Mouse (Mus musculus): ENCODE measurements around the gene Erc2. TPM values are rescaled to one million over a fixed set of nuclear protein-coding genes. Genes with fewer than 3 reads are reported as not detected.
"Not testable (repeated sequence)": the region's sequence is repeated elsewhere in the genome, so short reads cannot be mapped to it uniquely, and the experiment has no call there.

Erc2 gene
- total and polyA plus RNA-seq, 2 experiments from 2014 or later, result 0.11 to 1.7 TPM

DNA sequence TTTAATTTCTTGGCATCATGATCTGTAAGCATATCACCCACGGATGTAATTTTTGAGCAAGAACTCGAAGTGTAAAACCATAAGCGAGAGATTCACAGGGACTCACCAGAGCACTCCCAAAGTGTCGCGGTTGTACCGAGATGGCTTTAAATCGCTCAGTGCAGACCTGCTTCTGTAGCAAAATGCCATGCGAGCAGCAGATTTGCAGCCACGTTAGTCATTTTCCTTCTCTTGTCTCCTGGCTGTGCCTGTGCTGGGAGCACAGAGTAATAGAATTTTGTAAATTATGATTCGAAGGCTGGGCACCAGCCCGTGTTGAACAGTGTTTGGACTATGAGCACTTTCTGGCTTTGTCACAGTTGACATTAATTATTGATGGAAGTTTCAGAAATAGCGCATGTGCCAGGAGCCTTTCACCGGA lies 253.8 kb downstream of the Erc2 start:
- no peak overlapping the region for H3K27ac ChIP-seq (ENCODE audit: low read depth)
- TF ChIP-seq CTCF (IDR thresholded peaks at IDR 0.05; ENCODE audit: low read depth) (no peak), EP300 (IDR thresholded peaks at IDR 0.05; ENCODE audit: low read depth) (no peak)
- H3K4me3 ChIP-seq (ENCODE audit: low read depth, low read length), result no peak overlapping the region
- no peak overlapping the region for H3K4me2 ChIP-seq (ENCODE audit: low read depth, low read length)
- ATAC-seq (ENCODE audit: insufficient read depth, low read depth) (no peak), DNase-seq (ENCODE audit: low spot score) (no peak)
- H3K36me3 ChIP-seq (replicated peaks; ENCODE audit: control insufficient read depth, insufficient read depth, low read length), result no peaks in the 10 kb centered on the region
- no peaks in the 10 kb centered on the region for H3K4me1 ChIP-seq (ENCODE audit: control insufficient read depth, insufficient read depth)
- 88% methylated on average over 13 of the region's 13 CpGs for WGBS
- H3K27me3 ChIP-seq (ENCODE audit: control insufficient read depth, insufficient read depth, low read length), result no peaks in the 10 kb centered on the region
- H3K9me3 ChIP-seq (replicated peaks; ENCODE audit: control insufficient read depth, low read length), result no peaks in the 10 kb centered on the region
- no peak overlapping the region for H3K9ac ChIP-seq (replicated peaks; ENCODE audit: low read depth, low read length)

DNA sequence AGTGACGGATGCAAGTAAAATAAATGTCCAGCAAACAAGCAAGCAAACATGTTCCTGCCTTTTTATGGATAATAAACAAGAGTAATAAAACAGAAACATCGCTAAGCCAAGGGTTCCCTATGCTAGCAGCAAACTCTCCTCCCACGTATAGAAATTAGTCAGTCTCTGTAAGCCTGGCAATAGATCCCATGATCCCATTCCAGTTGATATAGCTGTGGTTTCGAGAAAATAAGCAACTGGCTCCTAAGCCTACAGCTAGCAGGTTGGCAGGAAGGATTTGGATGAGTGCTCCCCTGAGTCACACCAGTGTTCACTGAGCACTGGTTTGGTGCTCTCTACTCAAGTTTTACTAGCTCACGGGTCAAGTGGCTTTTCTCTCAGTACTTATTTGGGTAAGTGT lies 259.7 kb downstream of the Erc2 start:
- WGBS, result 82% methylated on average over 5 of the region's 5 CpGs
- no peak overlapping the region for H3K27ac ChIP-seq (ENCODE audit: low read depth)

DNA sequence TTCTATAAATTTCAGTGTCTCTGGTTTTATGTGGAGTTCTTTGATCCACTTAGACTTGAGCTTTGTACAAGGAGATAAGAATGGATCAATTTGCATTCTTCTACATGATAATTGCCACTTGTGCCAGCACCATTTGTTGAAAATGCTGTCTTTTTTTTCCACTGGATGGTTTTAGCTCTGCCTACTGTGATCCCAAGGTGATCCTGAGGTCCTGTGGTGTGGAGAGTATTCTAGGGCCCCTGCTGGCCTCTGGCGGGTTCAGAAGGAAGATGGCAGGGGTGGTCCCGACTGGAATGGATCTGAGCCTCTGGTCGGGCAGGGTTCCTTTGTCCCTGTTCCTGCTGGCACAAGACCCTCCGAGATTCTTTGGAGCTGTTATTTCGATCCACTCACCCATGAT lies 264.1 kb downstream of the Erc2 start:
- not testable (repeated sequence) for ATAC-seq (ENCODE audit: insufficient read depth, low read depth); H3K4me3 ChIP-seq (ENCODE audit: low read depth, low read length); H3K27ac ChIP-seq (ENCODE audit: low read depth); H3K9ac ChIP-seq (replicated peaks; ENCODE audit: low read depth, low read length); H3K36me3 ChIP-seq (replicated peaks; ENCODE audit: control insufficient read depth, insufficient read depth, low read length); H3K27me3 ChIP-seq (ENCODE audit: control insufficient read depth, insufficient read depth, low read length); DNase-seq (ENCODE audit: low spot score); H3K9me3 ChIP-seq (replicated peaks; ENCODE audit: control insufficient read depth, low read length); H3K4me2 ChIP-seq (ENCODE audit: low read depth, low read length); H3K4me1 ChIP-seq (ENCODE audit: control insufficient read depth, insufficient read depth)
- WGBS, result 78% methylated on average over 5 of the region's 5 CpGs

More for the DNA sequence above, 259.7 kb downstream of the Erc2 start:
- Histone ChIP-seq H3K4me2 (ENCODE audit: low read depth, low read length) (no peak overlapping the region), H3K36me3 (replicated peaks; ENCODE audit: control insufficient read depth, insufficient read depth, low read length) (no peaks in the 10 kb centered on the region), H3K9ac (replicated peaks; ENCODE audit: low read depth, low read length) (no peak overlapping the region), H3K9me3 (replicated peaks; ENCODE audit: control insufficient read depth, low read length) (no peaks in the 10 kb centered on the region), H3K4me1 (ENCODE audit: control insufficient read depth, insufficient read depth) (no peaks in the 10 kb centered on the region), H3K4me3 (ENCODE audit: low read depth, low read length) (no peak overlapping the region), H3K27me3 (ENCODE audit: control insufficient read depth, insufficient read depth, low read length) (no peaks in the 10 kb centered on the region)
- TF ChIP-seq EP300 (IDR thresholded peaks at IDR 0.05; ENCODE audit: low read depth) (no peak), CTCF (IDR thresholded peaks at IDR 0.05; ENCODE audit: low read depth) (no peak)
- ATAC-seq (ENCODE audit: insufficient read depth, low read depth) (no peak), DNase-seq (ENCODE audit: low spot score) (no peak)

DNA sequence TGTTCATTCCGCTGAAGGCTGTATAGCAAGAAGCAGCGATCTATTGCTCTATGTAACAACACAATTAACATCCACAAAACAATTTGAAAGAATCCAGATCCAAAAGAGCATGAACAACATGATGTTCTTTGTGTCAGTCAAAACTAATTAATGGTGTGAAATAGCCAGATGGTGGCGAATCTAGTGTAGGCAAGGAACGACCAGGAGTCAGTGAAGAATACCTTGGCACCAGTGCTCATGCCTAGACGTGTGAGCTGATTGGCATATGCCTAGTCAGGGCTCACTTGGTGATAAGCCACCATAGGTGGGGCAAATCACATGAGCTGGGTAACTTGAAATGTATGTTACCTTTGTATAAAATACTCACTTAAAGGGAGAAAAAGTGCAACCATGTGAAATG lies 265.3 kb downstream of the Erc2 start:
- Histone ChIP-seq H3K4me2 (ENCODE audit: low read depth, low read length) (no peak overlapping the region), H3K9ac (replicated peaks; ENCODE audit: low read depth, low read length) (no peak overlapping the region), H3K4me1 (ENCODE audit: control insufficient read depth, insufficient read depth) (no peaks in the 10 kb centered on the region), H3K27me3 (ENCODE audit: control insufficient read depth, insufficient read depth, low read length) (no peaks in the 10 kb centered on the region), H3K9me3 (replicated peaks; ENCODE audit: control insufficient read depth, low read length) (no peaks in the 10 kb centered on the region), H3K36me3 (replicated peaks; ENCODE audit: control insufficient read depth, insufficient read depth, low read length) (no peaks in the 10 kb centered on the region), H3K4me3 (ENCODE audit: low read depth, low read length) (no peak overlapping the region), H3K27ac (ENCODE audit: low read depth) (no peak overlapping the region)
- DNase-seq (ENCODE audit: low spot score) (no peak), ATAC-seq (ENCODE audit: insufficient read depth, low read depth) (no peak)
- no peak for TF ChIP-seq CTCF (IDR thresholded peaks at IDR 0.05; ENCODE audit: low read depth)
- TF ChIP-seq EP300 (IDR thresholded peaks at IDR 0.05; ENCODE audit: low read depth), result no peak
- 82% methylated on average over 5 of the region's 5 CpGs for WGBS

DNA sequence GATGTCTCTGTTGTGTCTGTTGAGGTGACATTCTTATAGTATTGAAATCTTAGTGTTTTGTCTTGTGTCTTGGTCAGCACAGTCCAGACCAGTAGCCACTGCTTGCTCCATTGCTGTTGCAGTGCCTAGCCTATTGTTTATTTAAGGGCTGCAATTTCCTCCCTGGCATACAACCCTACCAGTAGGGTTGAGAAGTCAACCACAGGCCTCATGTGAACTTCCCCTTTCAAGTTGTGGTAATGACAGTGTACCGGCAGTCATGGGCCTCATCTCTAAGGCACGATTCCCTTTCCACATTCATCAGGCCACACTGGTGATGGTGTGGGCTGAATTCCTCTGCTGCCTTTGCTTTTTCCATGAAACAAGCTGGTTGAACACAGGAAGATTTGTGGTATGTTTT lies 267.4 kb downstream of the Erc2 start:
- no peak for TF ChIP-seq EP300 (IDR thresholded peaks at IDR 0.05; ENCODE audit: low read depth)
- TF ChIP-seq CTCF (IDR thresholded peaks at IDR 0.05; ENCODE audit: low read depth), result no peak
- WGBS, result 67% methylated on average over 2 of the region's 2 CpGs
- H3K27ac ChIP-seq (ENCODE audit: low read depth), result no peak overlapping the region
- H3K4me1 ChIP-seq (ENCODE audit: control insufficient read depth, insufficient read depth), result no peaks in the 10 kb centered on the region
- H3K36me3 ChIP-seq (replicated peaks; ENCODE audit: control insufficient read depth, insufficient read depth, low read length), result no peaks in the 10 kb centered on the region
- ATAC-seq (ENCODE audit: insufficient read depth, low read depth) (no peak), DNase-seq (ENCODE audit: low spot score) (no peak)
- no peak overlapping the region for H3K9ac ChIP-seq (replicated peaks; ENCODE audit: low read depth, low read length)
- H3K27me3 ChIP-seq (ENCODE audit: control insufficient read depth, insufficient read depth, low read length), result no peaks in the 10 kb centered on the region
- H3K4me2 ChIP-seq (ENCODE audit: low read depth, low read length), result no peak overlapping the region
- H3K4me3 ChIP-seq (ENCODE audit: low read depth, low read length), result no peak overlapping the region
- H3K9me3 ChIP-seq (replicated peaks; ENCODE audit: control insufficient read depth, low read length), result no peaks in the 10 kb centered on the region

DNA sequence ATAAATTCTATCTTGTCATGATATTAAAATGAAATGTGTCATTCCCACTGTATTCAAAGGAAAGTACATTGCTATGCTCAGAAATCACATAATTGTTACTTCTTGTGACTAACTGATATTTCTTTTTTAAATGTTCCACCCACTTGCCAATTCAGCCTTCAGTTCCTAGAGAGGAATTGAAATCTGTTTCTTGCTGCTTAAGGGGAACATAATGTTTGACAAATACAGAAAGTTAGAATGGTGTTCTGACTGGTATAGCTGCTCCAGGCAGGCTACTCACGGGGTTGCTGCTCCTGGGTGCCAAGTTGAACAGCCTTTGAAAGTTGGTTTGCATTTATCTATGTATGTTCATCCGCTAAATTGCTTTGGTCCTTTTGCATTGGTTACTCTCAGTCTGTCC lies 270.2 kb downstream of the Erc2 start:
- Histone ChIP-seq H3K27me3 (ENCODE audit: control insufficient read depth, insufficient read depth, low read length) (no peaks in the 10 kb centered on the region), H3K36me3 (replicated peaks; ENCODE audit: control insufficient read depth, insufficient read depth, low read length) (no peaks in the 10 kb centered on the region), H3K27ac (ENCODE audit: low read depth) (no peak overlapping the region), H3K4me3 (ENCODE audit: low read depth, low read length) (no peak overlapping the region), H3K4me2 (ENCODE audit: low read depth, low read length) (no peak overlapping the region), H3K4me1 (ENCODE audit: control insufficient read depth, insufficient read depth) (no peaks in the 10 kb centered on the region), H3K9ac (replicated peaks; ENCODE audit: low read depth, low read length) (no peak overlapping the region), H3K9me3 (replicated peaks; ENCODE audit: control insufficient read depth, low read length) (no peaks in the 10 kb centered on the region)
- no peak for TF ChIP-seq CTCF (IDR thresholded peaks at IDR 0.05; ENCODE audit: low read depth)
- no peak for TF ChIP-seq EP300 (IDR thresholded peaks at IDR 0.05; ENCODE audit: low read depth)
- WGBS, result 80% methylated on average over 2 of the region's 2 CpGs
- ATAC-seq (ENCODE audit: insufficient read depth, low read depth), result no peak
- DNase-seq (ENCODE audit: low spot score), result no peak
